Mouse (Mus musculus): ENCODE results near the gene Atxn1. TPM values are rescaled to one million over a fixed set of nuclear protein-coding genes. Genes with fewer than 3 reads are reported as not detected.

Gene Atxn1
- polyA plus RNA-seq, 1 experiment from 2014 or later = 5.3 TPM

- Histone ChIP-seq H3K9me3 (ENCODE audit: control insufficient read depth, low read length) (no peaks in the 10 kb centered on the region), H3K4me1 (ENCODE audit: control insufficient read depth, insufficient read depth, low read length) (no peaks in the 10 kb centered on the region), H3K36me3 (ENCODE audit: control insufficient read depth, insufficient read depth, low read length) (no peaks in the 10 kb centered on the region), H3K4me3 (ENCODE audit: low read length) (no peak overlapping the region), H3K4me2 (ENCODE audit: low read depth, low read length) (no peak overlapping the region), H3K27me3 (replicated peaks; ENCODE audit: control insufficient read depth, insufficient read depth, low read length) (no peaks in the 10 kb centered on the region), H3K27ac (ENCODE audit: low read length) (no peak overlapping the region), H3K9ac (ENCODE audit: low read depth, low read length) (no peak overlapping the region)
- ATAC-seq = no peak
- WGBS = 51% methylated on average over 8 of the region's 8 CpGs
Measured at GRCm38 (mm10) chr13:45627206-45627751, 337.5 kb downstream of the Atxn1 start.

- WGBS = 92% methylated on average over 5 of the region's 5 CpGs
- H3K9me3 ChIP-seq (ENCODE audit: control insufficient read depth, low read length) = no peaks in the 10 kb centered on the region
- H3K4me1 ChIP-seq (ENCODE audit: control insufficient read depth, insufficient read depth, low read length) = no peaks in the 10 kb centered on the region
- no peak overlapping the region for H3K27ac ChIP-seq (ENCODE audit: low read length)
- H3K4me3 ChIP-seq (ENCODE audit: low read length) = no peak overlapping the region
- no peaks in the 10 kb centered on the region for H3K27me3 ChIP-seq (replicated peaks; ENCODE audit: control insufficient read depth, insufficient read depth, low read length)
- no peak for ATAC-seq
- no peak overlapping the region for H3K9ac ChIP-seq (ENCODE audit: low read depth, low read length)
- H3K36me3 ChIP-seq (ENCODE audit: control insufficient read depth, insufficient read depth, low read length) = no peaks in the 10 kb centered on the region
- H3K4me2 ChIP-seq (ENCODE audit: low read depth, low read length) = no peak overlapping the region
Measured at GRCm38 (mm10) chr13:45625740-45626139, 339.1 kb downstream of the Atxn1 start.

- Histone ChIP-seq H3K9ac (ENCODE audit: low read depth, low read length) (no peak overlapping the region), H3K36me3 (ENCODE audit: control insufficient read depth, insufficient read depth, low read length) (no peaks in the 10 kb centered on the region), H3K4me2 (ENCODE audit: low read depth, low read length) (no peak overlapping the region), H3K27me3 (replicated peaks; ENCODE audit: control insufficient read depth, insufficient read depth, low read length) (no peaks in the 10 kb centered on the region), H3K4me1 (ENCODE audit: control insufficient read depth, insufficient read depth, low read length) (no peaks in the 10 kb centered on the region), H3K9me3 (ENCODE audit: control insufficient read depth, low read length) (no peaks in the 10 kb centered on the region), H3K4me3 (ENCODE audit: low read length) (no peak overlapping the region), H3K27ac (ENCODE audit: low read length) (no peak overlapping the region)
- ATAC-seq = no peak
- WGBS = 85% methylated on average over 1 of the region's 1 CpGs
Measured at GRCm38 (mm10) chr13:45623846-45624245, 341.0 kb downstream of the Atxn1 start.

DNA sequence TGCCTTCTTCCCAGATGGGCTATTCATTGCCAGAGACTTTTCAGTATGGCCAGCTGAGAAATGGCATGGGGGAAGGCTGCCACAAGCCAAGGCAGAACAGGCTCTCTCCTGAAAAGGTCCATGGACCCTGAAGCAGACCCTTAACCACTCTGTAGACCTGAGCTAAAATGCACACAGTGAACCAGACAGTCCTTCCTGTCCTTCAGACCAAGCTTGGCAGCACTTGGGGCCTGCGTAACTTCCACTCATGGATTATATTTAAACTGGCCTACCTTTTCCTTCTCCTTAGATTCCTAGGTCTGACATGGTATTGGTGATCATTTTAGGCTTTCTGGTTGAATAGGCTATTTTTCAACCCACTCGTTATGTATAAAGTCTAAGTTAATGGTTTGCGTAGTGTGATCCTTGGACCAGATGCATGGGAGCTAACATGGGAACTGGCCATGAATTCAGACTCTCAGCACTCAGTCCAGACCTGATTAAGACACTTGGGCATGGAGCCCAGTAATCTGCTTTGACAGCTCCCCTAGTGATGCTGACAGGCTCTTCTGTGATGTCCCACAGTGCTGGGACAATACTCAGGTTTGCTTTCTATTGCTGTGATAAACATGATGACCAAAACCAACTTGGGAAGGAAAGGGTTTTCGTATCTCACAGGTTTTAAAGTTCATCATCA lies 341.8 kb downstream of the Atxn1 start:
- no peaks in the 10 kb centered on the region for H3K4me1 ChIP-seq (ENCODE audit: control insufficient read depth, insufficient read depth, low read length)
- H3K4me2 ChIP-seq (ENCODE audit: low read depth, low read length) = no peak overlapping the region
- 90% methylated on average over 4 of the region's 4 CpGs for WGBS
- no peaks in the 10 kb centered on the region for H3K27me3 ChIP-seq (replicated peaks; ENCODE audit: control insufficient read depth, insufficient read depth, low read length)
- no peaks in the 10 kb centered on the region for H3K9me3 ChIP-seq (ENCODE audit: control insufficient read depth, low read length)
- H3K9ac ChIP-seq (ENCODE audit: low read depth, low read length) = no peak overlapping the region
- no peak for ATAC-seq
- no peaks in the 10 kb centered on the region for H3K36me3 ChIP-seq (ENCODE audit: control insufficient read depth, insufficient read depth, low read length)
- no peak overlapping the region for H3K4me3 ChIP-seq (ENCODE audit: low read length)
- no peak overlapping the region for H3K27ac ChIP-seq (ENCODE audit: low read length)

DNA sequence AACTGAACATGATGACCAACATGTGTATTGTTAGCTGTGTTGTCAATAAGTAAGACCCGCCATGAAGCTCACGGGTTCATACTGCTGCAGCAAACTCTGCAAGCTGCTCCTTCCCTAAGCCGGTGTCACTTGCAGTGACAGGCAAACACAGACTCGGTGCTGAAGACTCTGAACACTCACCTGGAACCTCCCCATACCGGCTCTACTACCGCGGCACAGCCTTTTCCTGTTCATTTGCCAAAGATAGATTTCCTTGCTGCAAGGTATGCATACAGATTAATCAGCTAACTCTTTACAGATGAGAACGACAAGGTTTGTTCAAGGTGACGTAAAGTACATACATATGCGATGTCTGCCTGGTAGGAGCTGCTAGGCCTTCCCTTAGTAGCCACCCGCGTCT lies 344.1 kb downstream of the Atxn1 start:
- no peak overlapping the region for H3K9ac ChIP-seq (ENCODE audit: low read depth, low read length)
- ATAC-seq = no peak
- no peaks in the 10 kb centered on the region for H3K36me3 ChIP-seq (ENCODE audit: control insufficient read depth, insufficient read depth, low read length)
- WGBS = 75% methylated on average over 12 of the region's 12 CpGs
- H3K27me3 ChIP-seq (replicated peaks; ENCODE audit: control insufficient read depth, insufficient read depth, low read length) = no peaks in the 10 kb centered on the region
- no peaks in the 10 kb centered on the region for H3K9me3 ChIP-seq (ENCODE audit: control insufficient read depth, low read length)
- H3K4me3 ChIP-seq (ENCODE audit: low read length) = no peak overlapping the region
- no peak overlapping the region for H3K27ac ChIP-seq (ENCODE audit: low read length)
- no peak overlapping the region for H3K4me2 ChIP-seq (ENCODE audit: low read depth, low read length)
- no peaks in the 10 kb centered on the region for H3K4me1 ChIP-seq (ENCODE audit: control insufficient read depth, insufficient read depth, low read length)

DNA sequence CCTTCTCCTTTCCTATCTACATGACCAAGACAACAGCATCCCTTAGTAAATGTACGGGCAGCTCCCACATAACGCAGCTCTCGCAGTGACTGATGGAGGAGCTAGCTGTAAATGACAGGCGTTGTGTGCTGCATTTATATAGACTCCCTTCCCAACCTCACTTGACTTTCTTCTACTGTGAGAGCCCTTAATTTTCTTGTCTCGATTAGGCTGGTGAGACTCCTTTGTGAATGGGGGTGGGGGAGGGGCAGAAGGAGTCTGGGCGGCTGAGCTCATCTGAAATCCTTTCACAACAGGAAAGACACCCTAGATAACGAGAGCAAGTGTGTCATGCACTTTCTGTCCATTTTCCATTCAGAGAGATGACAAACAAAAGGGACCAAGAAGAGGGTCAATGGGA lies 344.5 kb downstream of the Atxn1 start:
- Histone ChIP-seq H3K4me1 (ENCODE audit: control insufficient read depth, insufficient read depth, low read length) (no peaks in the 10 kb centered on the region), H3K9ac (ENCODE audit: low read depth, low read length) (no peak overlapping the region), H3K27me3 (replicated peaks; ENCODE audit: control insufficient read depth, insufficient read depth, low read length) (no peaks in the 10 kb centered on the region), H3K9me3 (ENCODE audit: control insufficient read depth, low read length) (no peaks in the 10 kb centered on the region), H3K4me2 (ENCODE audit: low read depth, low read length) (no peak overlapping the region), H3K27ac (ENCODE audit: low read length) (no peak overlapping the region), H3K4me3 (ENCODE audit: low read length) (no peak overlapping the region), H3K36me3 (ENCODE audit: control insufficient read depth, insufficient read depth, low read length) (no peaks in the 10 kb centered on the region)
- ATAC-seq = no peak
- 65% methylated on average over 7 of the region's 7 CpGs for WGBS

GRCm38 (mm10) chr13:45617988-45618387 lies 346.8 kb downstream of the Atxn1 start:
- Histone ChIP-seq H3K9ac (ENCODE audit: low read depth, low read length) (no peak overlapping the region), H3K4me2 (ENCODE audit: low read depth, low read length) (no peak overlapping the region), H3K4me1 (ENCODE audit: control insufficient read depth, insufficient read depth, low read length) (no peaks in the 10 kb centered on the region), H3K4me3 (ENCODE audit: low read length) (no peak overlapping the region), H3K27me3 (replicated peaks; ENCODE audit: control insufficient read depth, insufficient read depth, low read length) (no peaks in the 10 kb centered on the region), H3K36me3 (ENCODE audit: control insufficient read depth, insufficient read depth, low read length) (no peaks in the 10 kb centered on the region), H3K9me3 (ENCODE audit: control insufficient read depth, low read length) (no peaks in the 10 kb centered on the region), H3K27ac (ENCODE audit: low read length) (no peak overlapping the region)
- ATAC-seq = no peak
- 78% methylated on average over 6 of the region's 6 CpGs for WGBS

GRCm38 (mm10) chr13:45614762-45615161 lies 350.0 kb downstream of the Atxn1 start:
- H3K27ac ChIP-seq (ENCODE audit: low read length) = no peak overlapping the region
- H3K36me3 ChIP-seq (ENCODE audit: control insufficient read depth, insufficient read depth, low read length) = no peaks in the 10 kb centered on the region
- no peak overlapping the region for H3K4me3 ChIP-seq (ENCODE audit: low read length)
- H3K27me3 ChIP-seq (replicated peaks; ENCODE audit: control insufficient read depth, insufficient read depth, low read length) = no peaks in the 10 kb centered on the region
- H3K4me2 ChIP-seq (ENCODE audit: low read depth, low read length) = no peak overlapping the region
- no peaks in the 10 kb centered on the region for H3K9me3 ChIP-seq (ENCODE audit: control insufficient read depth, low read length)
- H3K9ac ChIP-seq (ENCODE audit: low read depth, low read length) = no peak overlapping the region
- WGBS = 72% methylated on average over 11 of the region's 11 CpGs
- no peak for ATAC-seq
- H3K4me1 ChIP-seq (ENCODE audit: control insufficient read depth, insufficient read depth, low read length) = no peaks in the 10 kb centered on the region

DNA sequence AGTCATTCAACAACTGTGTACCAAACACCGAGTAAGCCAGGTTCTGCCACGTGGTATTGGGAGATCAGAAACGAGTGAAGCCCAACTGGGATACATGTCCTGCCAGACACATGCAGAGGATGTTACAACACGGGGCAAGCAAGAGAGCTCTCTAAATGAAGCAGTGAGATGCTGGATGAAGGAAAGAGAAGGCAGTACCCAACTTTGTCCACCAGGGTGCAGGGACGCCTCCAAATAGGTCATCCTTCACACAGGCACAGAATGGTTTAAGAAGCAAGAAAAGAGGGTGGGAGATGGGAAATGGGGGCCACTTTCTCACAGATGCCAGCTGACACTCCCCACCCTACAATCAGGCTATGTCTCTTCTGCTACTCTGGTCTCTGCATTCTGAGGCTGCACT lies 351.5 kb downstream of the Atxn1 start:
- H3K9me3 ChIP-seq (ENCODE audit: control insufficient read depth, low read length) = no peaks in the 10 kb centered on the region
- H3K4me1 ChIP-seq (ENCODE audit: control insufficient read depth, insufficient read depth, low read length) = no peaks in the 10 kb centered on the region
- no peak for ATAC-seq
- no peaks in the 10 kb centered on the region for H3K27me3 ChIP-seq (replicated peaks; ENCODE audit: control insufficient read depth, insufficient read depth, low read length)
- no peak overlapping the region for H3K9ac ChIP-seq (ENCODE audit: low read depth, low read length)
- 33% methylated on average over 5 of the region's 5 CpGs for WGBS
- H3K36me3 ChIP-seq (ENCODE audit: control insufficient read depth, insufficient read depth, low read length) = no peaks in the 10 kb centered on the region
- no peak overlapping the region for H3K4me3 ChIP-seq (ENCODE audit: low read length)
- no peak overlapping the region for H3K27ac ChIP-seq (ENCODE audit: low read length)
- H3K4me2 ChIP-seq (ENCODE audit: low read depth, low read length) = no peak overlapping the region

DNA sequence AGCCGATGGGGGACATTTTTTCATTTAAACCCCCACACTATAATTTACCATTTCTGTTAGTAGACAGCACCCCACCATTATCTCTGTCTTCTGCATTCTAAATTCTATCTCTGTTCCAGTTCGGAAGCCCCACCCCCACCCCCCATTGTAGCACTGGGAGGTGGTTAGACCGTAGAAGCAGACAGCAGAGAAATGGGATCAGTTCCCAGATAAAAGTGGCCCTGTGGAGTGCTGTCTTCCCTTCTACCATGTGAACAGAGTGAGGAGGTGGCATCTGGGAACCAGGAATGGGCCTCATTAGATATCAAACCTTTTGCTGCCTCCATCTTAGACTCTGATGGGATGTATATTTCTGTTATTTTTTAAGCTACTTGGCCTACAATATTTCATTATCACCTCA lies 353.3 kb downstream of the Atxn1 start:
- no peaks in the 10 kb centered on the region for H3K27me3 ChIP-seq (replicated peaks; ENCODE audit: control insufficient read depth, insufficient read depth, low read length)
- no peaks in the 10 kb centered on the region for H3K36me3 ChIP-seq (ENCODE audit: control insufficient read depth, insufficient read depth, low read length)
- WGBS = 78% methylated on average over 3 of the region's 3 CpGs
- H3K4me1 ChIP-seq (ENCODE audit: control insufficient read depth, insufficient read depth, low read length) = no peaks in the 10 kb centered on the region
- no peak overlapping the region for H3K4me3 ChIP-seq (ENCODE audit: low read length)
- no peak overlapping the region for H3K4me2 ChIP-seq (ENCODE audit: low read depth, low read length)
- H3K27ac ChIP-seq (ENCODE audit: low read length) = no peak overlapping the region
- no peaks in the 10 kb centered on the region for H3K9me3 ChIP-seq (ENCODE audit: control insufficient read depth, low read length)
- ATAC-seq = no peak
- no peak overlapping the region for H3K9ac ChIP-seq (ENCODE audit: low read depth, low read length)
